15 mouse cellular contexts compared by ENCODE assay signal in genomic region chr2:26042603-26043002, GRCm38 (mm10).
"Had no signal": no experiment of that assay in that cellular context is flagged by ENCODE, and none has a peak within 500 bp of the region (broad histone marks: within the 10 kb centered on the region; RNA-seq: fewer than 3 reads in every experiment).

No protein-coding gene starts in this region.

- H3K4me1 ChIP-seq: midbrain, embryonic 13.5 days; stomach, embryonic 15.5 days had no signal

- DNase-seq: lung, adult 2 months; lung, postnatal 10 days; lung, postnatal 4 days; right cerebral cortex, postnatal 14 days; thymus, adult 2 months; thymus, postnatal 25 days; thymus, postnatal 4 days had no signal

- H3K4me3 ChIP-seq: lung, embryonic 15.5 days; midbrain, embryonic 10.5 days; midbrain, embryonic 13.5 days; myocyte; neural tube, embryonic 13.5 days; neural tube, embryonic 15.5 days; stomach, embryonic 15.5 days had no signal

- H3K36me3 ChIP-seq: lung, embryonic 15.5 days; midbrain, embryonic 10.5 days; midbrain, embryonic 13.5 days; neural tube, embryonic 13.5 days; neural tube, embryonic 15.5 days; stomach, embryonic 15.5 days had no signal

- H3K9ac ChIP-seq: lung, embryonic 15.5 days; midbrain, embryonic 13.5 days; neural tube, embryonic 13.5 days; neural tube, embryonic 15.5 days; stomach, embryonic 15.5 days had no signal

- H3K27me3 ChIP-seq: lung, embryonic 15.5 days; midbrain, embryonic 13.5 days had no signal

- H3K9me3 ChIP-seq: lung, embryonic 15.5 days; midbrain, embryonic 10.5 days; midbrain, embryonic 13.5 days; neural tube, embryonic 13.5 days; neural tube, embryonic 15.5 days; stomach, embryonic 15.5 days had no signal

- ATAC-seq: midbrain, embryonic 13.5 days; midbrain, embryonic 16.5 days had no signal

- H3K27ac ChIP-seq: lung, embryonic 15.5 days; midbrain, embryonic 10.5 days; midbrain, embryonic 13.5 days; neural tube, embryonic 13.5 days; neural tube, embryonic 15.5 days; stomach, embryonic 15.5 days had no signal

- H3K4me2 ChIP-seq: lung, embryonic 15.5 days; midbrain, embryonic 13.5 days; neural tube, embryonic 13.5 days; neural tube, embryonic 15.5 days; stomach, embryonic 15.5 days had no signal
